21 mouse cellular contexts compared by ENCODE assay signal in genomic region chr17:46210550-46210949, GRCm38 (mm10). TPM values are rescaled to one million over a fixed set of nuclear protein-coding genes. Genes with fewer than 3 reads are reported as not detected.
DNase-seq lines count a peak whose midpoint lies in the region; ATAC-seq and TF ChIP-seq lines count a peak whose summit lies in the region.
"Had no signal": no experiment of that assay in that cellular context is flagged by ENCODE, and none has a peak within 500 bp of the region (broad histone marks: within the 10 kb centered on the region; RNA-seq: fewer than 3 reads in every experiment).

No protein-coding gene starts in this region.

- no peak overlapping the region for H3K9ac ChIP-seq in kidney, embryonic 16.5 days (replicated peaks; ENCODE audit: low read length)
- H3K9ac ChIP-seq: embryonic facial prominence, embryonic 12.5 days; forebrain, embryonic 12.5 days; heart, embryonic 13.5 days; hindbrain, embryonic 12.5 days had no signal

- no peaks in the 10 kb centered on the region for H3K4me1 ChIP-seq in kidney, embryonic 16.5 days (ENCODE audit: insufficient read depth, low read length)
- H3K4me1 ChIP-seq in limb, embryonic 10.5 days, result no peaks in the 10 kb centered on the region
- H3K4me1 ChIP-seq: embryonic facial prominence, embryonic 12.5 days; forebrain, embryonic 12.5 days; heart, embryonic 13.5 days; hindbrain, embryonic 12.5 days had no signal

- no peak overlapping the region for H3K4me2 ChIP-seq in kidney, embryonic 16.5 days (replicated peaks; ENCODE audit: low read depth, low read length)
- H3K4me2 ChIP-seq: embryonic facial prominence, embryonic 12.5 days; forebrain, embryonic 12.5 days; heart, embryonic 13.5 days; hindbrain, embryonic 12.5 days had no signal

- no peaks in the 10 kb centered on the region for H3K9me3 ChIP-seq in kidney, embryonic 16.5 days (ENCODE audit: low read length)
- H3K9me3 ChIP-seq in limb, embryonic 10.5 days (replicated peaks), result no peaks in the 10 kb centered on the region
- H3K9me3 ChIP-seq: embryonic facial prominence, embryonic 12.5 days; forebrain, embryonic 12.5 days; heart, embryonic 13.5 days; hindbrain, embryonic 12.5 days had no signal

- DNase-seq in Patski (ENCODE audit: low read depth, low spot score), result peak; percentile 86
- peak; percentile 6 for DNase-seq in kidney, adult 18-20 months
- DNase-seq in kidney, postnatal 25 days, result peak; percentile 13 to 52
- no peak for DNase-seq in cerebellum, postnatal 36 days
- DNase-seq in layer of hippocampus, adult 9-11 months, result no peak
- no peak for DNase-seq in limb, embryonic 10.5 days (ENCODE audit: low spot score)
- DNase-seq: adrenal gland, adult 2 months; adrenal gland, postnatal 25 days; cerebellum, adult 18-20 months; cerebellum, adult 9-11 months; gastrocnemius, adult 2 months; gastrocnemius, postnatal 25 days; heart, postnatal 36 days had no signal

- ATAC-seq in Patski, result peak; percentile 73
- ATAC-seq in kidney, embryonic 16.5 days (ENCODE audit: low FRiP score, low TSS enrichment), result 0 out of 2 replicates have a peak, but pooled peaks have one; percentile 39
- ATAC-seq: forebrain, embryonic 16.5 days; hindbrain, embryonic 16.5 days had no signal

- H3K27ac ChIP-seq in kidney, embryonic 16.5 days (ENCODE audit: low read length), result no peak overlapping the region
- H3K27ac ChIP-seq in limb, embryonic 10.5 days, result no peak overlapping the region
- H3K27ac ChIP-seq: embryonic facial prominence, embryonic 12.5 days; forebrain, embryonic 12.5 days; gastrocnemius, adult 2 months; heart, embryonic 13.5 days; hindbrain, embryonic 12.5 days had no signal

- peaks cover 80% of the 10 kb centered on the region for H3K36me3 ChIP-seq in kidney, embryonic 16.5 days (ENCODE audit: insufficient read depth, low read length)
- peaks cover 100% of the 10 kb centered on the region for H3K36me3 ChIP-seq in limb, embryonic 10.5 days

- in situ Hi-C loops in Patski (cut with MboI; ENCODE audit: low pct_unique_long_range_greater_than_20kb), result no loop called here

- no peaks in the 10 kb centered on the region for H3K27me3 ChIP-seq in Patski
- no peaks in the 10 kb centered on the region for H3K27me3 ChIP-seq in kidney, embryonic 16.5 days (ENCODE audit: insufficient read depth, low read length)
- no peaks in the 10 kb centered on the region for H3K27me3 ChIP-seq in limb, embryonic 10.5 days (ENCODE audit: low read depth, poor library complexity, severe bottlenecking)
- H3K27me3 ChIP-seq: CH12.LX; embryonic facial prominence, embryonic 12.5 days; forebrain, embryonic 12.5 days; heart, embryonic 13.5 days; hindbrain, embryonic 12.5 days had no signal

- TF ChIP-seq CTCF in Patski (IDR thresholded peaks at IDR 0.05), result no peak

- H3K4me3 ChIP-seq in kidney, embryonic 16.5 days (ENCODE audit: low read length), result no peak overlapping the region
- no peak overlapping the region for H3K4me3 ChIP-seq in limb, embryonic 10.5 days
- H3K4me3 ChIP-seq: embryonic facial prominence, embryonic 12.5 days; forebrain, embryonic 12.5 days; gastrocnemius, adult 2 months; heart, embryonic 13.5 days; hindbrain, embryonic 12.5 days had no signal

- POLR2A ChIA-PET in Patski (lab: Charles Lee), result no interaction called here

- WGBS in kidney, embryonic 16.5 days, result 70% methylated on average over 3 of the region's 3 CpGs
- WGBS in limb, embryonic 10.5 days, result 94% methylated on average over 3 of the region's 3 CpGs

- CTCF ChIA-PET in Patski (lab: Charles Lee), result interaction anchor here (1.3 kb wide), 1 partner anchor 18 kb away, joined by 3 read pairs; no protein-coding TSS in a partner anchor

RNA-seq across cellular contexts. Expression of gene Xpo5, which starts 8.0 kb away (rescaled TPM):
- polyA plus RNA-seq in Patski (2021), result 48.3 TPM
- polyA plus RNA-seq in kidney, embryonic 16.5 days (2015; fragmentation: Nextera tagmentation; extraction: Ambion mirVana), result 45.5 and 49.5 TPM in 2 replicates
- polyA plus RNA-seq in limb, embryonic 10.5 days (2016; fragmentation: Nextera tagmentation; extraction: Ambion mirVana), result 72.7 and 78.5 TPM in 2 replicates

RNA-seq across cellular contexts. Expression of gene Polh, which starts 8.1 kb away (rescaled TPM):
- polyA plus RNA-seq in Patski (2021), result 14.4 TPM
- 13.3 and 16.8 TPM in 2 replicates for polyA plus RNA-seq in kidney, embryonic 16.5 days (2015; fragmentation: Nextera tagmentation; extraction: Ambion mirVana)
- polyA plus RNA-seq in limb, embryonic 10.5 days (2016; fragmentation: Nextera tagmentation; extraction: Ambion mirVana), result 11.4 and 11.5 TPM in 2 replicates

RNA-seq across cellular contexts. Expression of gene Polr1c, which starts 37.3 kb away (rescaled TPM):
- polyA plus RNA-seq in Patski (2021), result 93.1 TPM
- 109 TPM in 2 replicates for polyA plus RNA-seq in kidney, embryonic 16.5 days (2015; fragmentation: Nextera tagmentation; extraction: Ambion mirVana)
- 132 and 144 TPM in 2 replicates for polyA plus RNA-seq in limb, embryonic 10.5 days (2016; fragmentation: Nextera tagmentation; extraction: Ambion mirVana)

RNA-seq across cellular contexts. Expression of gene Yipf3, which starts 37.3 kb away (rescaled TPM):
- polyA plus RNA-seq in Patski (2021), result 88.7 TPM
- polyA plus RNA-seq in kidney, embryonic 16.5 days (2015; fragmentation: Nextera tagmentation; extraction: Ambion mirVana), result 132 and 139 TPM in 2 replicates
- polyA plus RNA-seq in limb, embryonic 10.5 days (2016; fragmentation: Nextera tagmentation; extraction: Ambion mirVana), result 73.0 and 81.9 TPM in 2 replicates

RNA-seq across cellular contexts. Expression of gene Lrrc73, which starts 42.8 kb away (rescaled TPM):
- 9.4 TPM for polyA plus RNA-seq in Patski (2021)
- polyA plus RNA-seq in kidney, embryonic 16.5 days (2015; fragmentation: Nextera tagmentation; extraction: Ambion mirVana), result 0.64 and 0.67 TPM in 2 replicates
- polyA plus RNA-seq in limb, embryonic 10.5 days (2016; fragmentation: Nextera tagmentation; extraction: Ambion mirVana), result 0.25 and 0.44 TPM in 2 replicates

Comparison
In these comparisons a context has a peak if more than half of its experiments do, and no peak if none do; other contexts are left out.
1. DNase-seq: peak in Patski (single experiment), kidney, adult 18-20 months (single experiment) and kidney, postnatal 25 days (2 of 2); none in cerebellum, postnatal 36 days (0 of 2), layer of hippocampus, adult 9-11 months (single experiment) and limb, embryonic 10.5 days (single experiment).